Mouse (Mus musculus): ENCODE data around the gene Allc. TPM values are rescaled to one million over a fixed set of nuclear protein-coding genes. Genes with fewer than 3 reads are reported as not detected.

Gene Allc
- total and polyA plus RNA-seq, 2 experiments from 2014 or later: 0.16 to 0.58 TPM

DNA sequence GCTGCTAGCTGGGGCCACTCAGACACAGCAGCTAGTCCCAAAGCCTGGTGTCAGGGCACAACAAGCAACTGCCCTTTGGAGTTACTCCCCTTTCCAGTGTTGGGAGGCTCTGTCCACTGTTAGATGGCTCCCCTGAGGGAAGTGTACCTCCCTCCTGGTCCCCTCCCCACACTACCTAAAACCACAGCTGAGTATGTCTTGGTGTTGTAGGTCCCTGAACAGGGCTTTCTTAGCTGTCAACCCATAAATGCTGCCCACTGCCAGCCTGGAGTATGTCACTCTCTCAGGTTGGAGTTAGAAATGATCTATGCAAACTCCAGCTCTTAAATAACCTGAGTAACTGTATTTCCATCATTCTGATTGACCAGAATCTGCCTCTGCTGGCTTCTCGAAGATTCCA is 40.3 kb upstream of the Allc start:
- Histone ChIP-seq H3K4me2 (ENCODE audit: low read depth, low read length, poor library complexity, severe bottlenecking) (no peak overlapping the region), H3K9me3 (ENCODE audit: low read length) (no peaks in the 10 kb centered on the region), H3K27ac (ENCODE audit: low read depth, low read length) (no peak overlapping the region), H3K9ac (replicated peaks; ENCODE audit: low read length, poor library complexity, severe bottlenecking) (no peak overlapping the region), H3K4me3 (ENCODE audit: low read depth, low read length) (no peak overlapping the region), H3K27me3 (ENCODE audit: insufficient read depth, low read length) (no peaks in the 10 kb centered on the region), H3K36me3 (ENCODE audit: insufficient read depth, low read length) (no peaks in the 10 kb centered on the region), H3K4me1 (ENCODE audit: insufficient read depth, low read length) (no peaks in the 10 kb centered on the region)
- no peak for DNase-seq (ENCODE audit: low spot score)
- no peak for TF ChIP-seq CTCF (IDR thresholded peaks at IDR 0.05)
- 94% methylated on average over 1 of the region's 1 CpGs for WGBS
- ATAC-seq (ENCODE audit: low FRiP score): no peak

DNA sequence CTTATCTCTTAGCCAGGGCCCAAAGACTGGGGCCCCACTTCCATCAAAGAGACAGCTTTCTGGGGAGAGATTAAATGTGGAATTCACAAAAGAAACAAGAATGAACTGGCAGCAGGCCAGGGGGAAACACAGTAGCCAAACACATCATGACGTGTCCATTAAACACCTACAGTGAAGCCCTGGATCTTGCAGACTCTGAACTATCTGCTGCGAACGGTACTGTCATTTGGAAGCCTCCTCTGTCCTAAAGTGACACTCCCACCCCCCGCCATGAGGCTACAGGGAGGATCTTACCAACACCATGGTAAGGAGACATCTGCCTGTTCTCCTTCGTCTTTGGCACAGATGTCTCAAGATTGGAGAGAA is 39.8 kb upstream of the Allc start:
- ATAC-seq (ENCODE audit: low FRiP score) (no peak), DNase-seq (ENCODE audit: low spot score) (no peak)
- 45% methylated on average over 5 of the region's 5 CpGs for WGBS
- H3K9me3 ChIP-seq (ENCODE audit: low read length): no peaks in the 10 kb centered on the region
- no peak overlapping the region for H3K9ac ChIP-seq (replicated peaks; ENCODE audit: low read length, poor library complexity, severe bottlenecking)
- H3K4me2 ChIP-seq (ENCODE audit: low read depth, low read length, poor library complexity, severe bottlenecking): no peak overlapping the region
- H3K36me3 ChIP-seq (ENCODE audit: insufficient read depth, low read length): no peaks in the 10 kb centered on the region
- no peak for TF ChIP-seq CTCF (IDR thresholded peaks at IDR 0.05)
- H3K4me1 ChIP-seq (ENCODE audit: insufficient read depth, low read length): no peaks in the 10 kb centered on the region
- H3K4me3 ChIP-seq (ENCODE audit: low read depth, low read length): no peak overlapping the region
- H3K27me3 ChIP-seq (ENCODE audit: insufficient read depth, low read length): no peaks in the 10 kb centered on the region
- no peak overlapping the region for H3K27ac ChIP-seq (ENCODE audit: low read depth, low read length)

DNA sequence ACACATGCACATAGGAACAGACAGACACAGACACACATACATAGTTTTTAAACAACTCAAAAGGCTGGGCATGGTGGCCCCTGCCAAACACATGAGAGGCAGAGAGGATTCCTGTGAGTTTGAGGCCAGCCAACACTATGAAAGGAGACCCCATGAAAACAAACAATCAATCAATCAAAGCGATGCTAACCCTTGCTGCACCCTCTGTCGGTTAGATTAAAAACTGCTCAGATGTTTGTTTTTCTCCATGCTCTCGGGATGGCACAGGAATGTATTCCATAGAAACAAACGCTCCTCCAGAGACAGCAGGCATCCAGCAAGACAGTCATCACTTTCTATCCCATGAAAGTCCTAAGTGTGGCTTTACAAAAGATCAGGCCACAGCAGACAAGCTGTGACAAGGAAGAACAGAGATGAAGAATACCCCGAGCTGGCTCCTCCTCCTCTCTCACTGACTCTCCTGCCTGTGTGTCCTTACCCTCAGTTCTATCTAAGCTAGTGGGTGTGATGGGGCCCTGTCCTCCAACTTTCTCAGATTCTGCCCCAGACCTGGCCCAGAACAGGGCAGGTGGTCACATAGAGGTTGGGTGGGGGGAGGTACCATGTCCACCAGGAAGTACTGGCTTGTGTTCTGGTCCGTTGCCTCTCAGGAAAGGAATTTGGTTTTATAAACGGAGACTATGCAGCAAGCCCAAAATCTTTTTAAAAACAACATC is 39.3 kb upstream of the Allc start:
- Histone ChIP-seq H3K4me3 (ENCODE audit: low read depth, low read length) (no peak overlapping the region), H3K4me2 (ENCODE audit: low read depth, low read length, poor library complexity, severe bottlenecking) (no peak overlapping the region), H3K9me3 (ENCODE audit: low read length) (no peaks in the 10 kb centered on the region), H3K36me3 (ENCODE audit: insufficient read depth, low read length) (no peaks in the 10 kb centered on the region), H3K9ac (replicated peaks; ENCODE audit: low read length, poor library complexity, severe bottlenecking) (no peak overlapping the region), H3K27ac (ENCODE audit: low read depth, low read length) (no peak overlapping the region), H3K27me3 (ENCODE audit: insufficient read depth, low read length) (no peaks in the 10 kb centered on the region), H3K4me1 (ENCODE audit: insufficient read depth, low read length) (no peaks in the 10 kb centered on the region)
- TF ChIP-seq CTCF (IDR thresholded peaks at IDR 0.05): peak; percentile 53
- 23% methylated on average over 7 of the region's 7 CpGs for WGBS
- ATAC-seq (ENCODE audit: low FRiP score) (no peak), DNase-seq (ENCODE audit: low spot score) (no peak)

DNA sequence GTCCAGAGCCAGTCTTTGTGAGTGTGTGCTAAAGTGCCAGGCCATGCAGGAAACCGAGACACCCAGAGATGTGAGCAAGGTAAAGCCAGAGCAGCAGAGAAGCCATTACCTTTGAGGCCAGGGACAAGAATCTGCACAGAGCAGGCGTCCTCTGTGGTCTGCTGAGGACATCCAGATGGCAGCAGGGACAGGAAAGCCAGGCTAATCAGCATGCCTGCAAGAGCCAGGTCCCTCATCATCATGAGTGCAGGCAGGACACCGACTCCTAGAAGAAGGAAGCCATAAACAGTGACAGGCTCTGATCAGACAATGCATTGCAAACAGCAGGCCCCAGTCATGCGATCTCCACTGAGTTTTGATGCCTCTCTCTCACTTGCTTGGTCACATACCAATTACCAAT is 35.0 kb upstream of the Allc start:
- TF ChIP-seq CTCF (IDR thresholded peaks at IDR 0.05): no peak
- WGBS: 73% methylated on average over 4 of the region's 4 CpGs

DNA sequence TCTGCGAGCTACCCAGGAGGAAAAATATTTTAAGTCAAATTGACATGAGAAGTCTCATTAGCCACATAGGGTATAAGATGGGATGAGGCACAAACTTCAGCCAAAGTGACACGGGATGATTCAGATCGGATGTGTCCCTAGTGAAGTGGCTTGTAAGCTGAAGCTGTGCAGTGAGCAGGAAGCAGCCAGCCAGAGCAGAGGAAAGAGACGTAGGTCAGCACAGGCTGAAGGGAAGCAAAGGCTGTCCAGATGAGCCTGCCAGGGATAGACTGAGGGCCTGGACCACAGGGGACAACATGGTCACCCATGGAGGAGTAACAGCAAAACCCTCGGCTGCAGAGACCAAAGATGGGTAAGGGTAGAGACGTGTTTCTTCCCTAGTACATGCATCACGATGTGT is 32.1 kb upstream of the Allc start:
- Histone ChIP-seq H3K9me3 (ENCODE audit: low read length) (no peaks in the 10 kb centered on the region), H3K4me2 (ENCODE audit: low read depth, low read length, poor library complexity, severe bottlenecking) (no peak overlapping the region), H3K9ac (replicated peaks; ENCODE audit: low read length, poor library complexity, severe bottlenecking) (no peak overlapping the region), H3K4me1 (ENCODE audit: insufficient read depth, low read length) (no peaks in the 10 kb centered on the region), H3K27me3 (ENCODE audit: insufficient read depth, low read length) (no peaks in the 10 kb centered on the region), H3K4me3 (ENCODE audit: low read depth, low read length) (no peak overlapping the region), H3K36me3 (ENCODE audit: insufficient read depth, low read length) (no peaks in the 10 kb centered on the region), H3K27ac (ENCODE audit: low read depth, low read length) (no peak overlapping the region)
- DNase-seq (ENCODE audit: low spot score): no peak
- no peak for TF ChIP-seq CTCF (IDR thresholded peaks at IDR 0.05)
- no peak for ATAC-seq (ENCODE audit: low FRiP score)
- 58% methylated on average over 7 of the region's 7 CpGs for WGBS

More for the DNA sequence above, 35.0 kb upstream of the Allc start:
- no peak overlapping the region for H3K4me3 ChIP-seq (ENCODE audit: low read depth, low read length)
- DNase-seq (ENCODE audit: low spot score) (no peak), ATAC-seq (ENCODE audit: low FRiP score) (no peak)
- no peak overlapping the region for H3K9ac ChIP-seq (replicated peaks; ENCODE audit: low read length, poor library complexity, severe bottlenecking)
- H3K9me3 ChIP-seq (ENCODE audit: low read length): no peaks in the 10 kb centered on the region
- H3K4me2 ChIP-seq (ENCODE audit: low read depth, low read length, poor library complexity, severe bottlenecking): no peak overlapping the region
- H3K36me3 ChIP-seq (ENCODE audit: insufficient read depth, low read length): no peaks in the 10 kb centered on the region
- no peaks in the 10 kb centered on the region for H3K27me3 ChIP-seq (ENCODE audit: insufficient read depth, low read length)
- no peaks in the 10 kb centered on the region for H3K4me1 ChIP-seq (ENCODE audit: insufficient read depth, low read length)
- no peak overlapping the region for H3K27ac ChIP-seq (ENCODE audit: low read depth, low read length)

DNA sequence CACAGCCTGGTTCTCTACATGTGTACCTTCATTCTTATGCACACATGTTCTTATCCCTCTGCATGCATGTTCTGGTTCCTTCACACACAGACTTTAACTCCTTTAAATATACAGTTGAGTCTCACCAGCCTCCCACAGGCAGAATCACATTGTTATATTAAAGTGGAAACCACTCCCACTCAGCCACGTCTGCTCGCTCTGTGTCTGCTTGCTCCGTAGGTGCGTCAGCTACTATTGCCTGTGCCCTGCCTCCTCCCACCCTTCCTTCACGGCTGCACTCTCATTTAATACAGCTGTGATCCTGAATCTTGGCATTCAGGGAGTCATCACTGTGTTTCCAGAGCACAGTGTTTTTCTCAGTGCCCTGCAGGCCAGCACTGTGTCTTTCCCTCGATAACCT is 30.1 kb upstream of the Allc start:
- Histone ChIP-seq H3K36me3 (ENCODE audit: insufficient read depth, low read length) (no peaks in the 10 kb centered on the region), H3K27me3 (ENCODE audit: insufficient read depth, low read length) (no peaks in the 10 kb centered on the region), H3K4me2 (ENCODE audit: low read depth, low read length, poor library complexity, severe bottlenecking) (no peak overlapping the region), H3K4me1 (ENCODE audit: insufficient read depth, low read length) (peaks cover 10% of the 10 kb centered on the region), H3K27ac (ENCODE audit: low read depth, low read length) (no peak overlapping the region), H3K9ac (replicated peaks; ENCODE audit: low read length, poor library complexity, severe bottlenecking) (no peak overlapping the region; the same call in 1 of the 2 replicates), H3K4me3 (ENCODE audit: low read depth, low read length) (no peak overlapping the region), H3K9me3 (ENCODE audit: low read length) (no peaks in the 10 kb centered on the region)
- DNase-seq (ENCODE audit: low spot score) (no peak), ATAC-seq (ENCODE audit: low FRiP score) (no peak)
- no peak for TF ChIP-seq CTCF (IDR thresholded peaks at IDR 0.05)
- WGBS: 52% methylated on average over 6 of the region's 6 CpGs
